Mouse (Mus musculus): ENCODE results near the gene Ilf3.

GRCm38 (mm10) chr9:21453003-21453402, 85.3 kb downstream of the Ilf3 start:
- TF ChIP-seq POLR2A (IDR thresholded peaks at IDR 0.05; ENCODE audit: control insufficient read depth, extremely low read depth, insufficient read depth, low read length, poor library complexity), result no peak
- TF ChIP-seq CTCF (IDR thresholded peaks at IDR 0.05; ENCODE audit: borderline replicate concordance, control insufficient read depth, extremely low read depth, insufficient read depth, low read length, poor library complexity), result no peak

Data from thymus, adult 2 months (tissue).